Mouse (Mus musculus): ENCODE results near the gene Fam131a.
A peak's percentile ranks its signal among the peaks of the same experiment; 100 is the strongest.

Gene Fam131a

GRCm38 (mm10) chr16:20695622-20696323 is 2.7 kb downstream of the Fam131a start:
- DNase-seq (ENCODE audit: low spot score in 2 of 2) = peak; percentile 97 to 98

- no peak for DNase-seq (ENCODE audit: low spot score in 2 of 2)
These were observed 6.2 kb downstream of the Fam131a start for GRCm38 (mm10) chr16:20699266-20699665.

GRCm38 (mm10) chr16:20700036-20700435 is 7.0 kb downstream of the Fam131a start:
- DNase-seq (ENCODE audit: low spot score in 2 of 2) = no peak

GRCm38 (mm10) chr16:20701316-20701715 is 8.3 kb downstream of the Fam131a start:
- DNase-seq (ENCODE audit: low spot score in 2 of 2) = no peak

GRCm38 (mm10) chr16:20701729-20702521 is 8.9 kb downstream of the Fam131a start:
- no peak for DNase-seq (ENCODE audit: low spot score in 2 of 2)

- DNase-seq (ENCODE audit: low spot score in 2 of 2) = peak in 1 of 2 experiments; percentile 77
These were observed 9.5 kb downstream of the Fam131a start for GRCm38 (mm10) chr16:20702522-20702893.

GRCm38 (mm10) chr16:20703071-20703470 is 10.0 kb downstream of the Fam131a start:
- peak in 1 of 2 experiments; percentile 20 for DNase-seq (ENCODE audit: low spot score in 2 of 2)

GRCm38 (mm10) chr16:20703699-20704400 is 10.8 kb downstream of the Fam131a start:
- DNase-seq (ENCODE audit: low spot score in 2 of 2) = no peak

- peak in 1 of 2 experiments; percentile 14 for DNase-seq (ENCODE audit: low spot score in 2 of 2)
These were observed 12.7 kb downstream of the Fam131a start for GRCm38 (mm10) chr16:20705786-20706185.

GRCm38 (mm10) chr16:20706407-20707055 is 13.5 kb downstream of the Fam131a start:
- peak in 1 of 2 experiments; percentile 19 for DNase-seq (ENCODE audit: low spot score in 2 of 2)

- peak in 1 of 2 experiments; percentile 10 for DNase-seq (ENCODE audit: low spot score in 2 of 2)
These were observed 15.3 kb downstream of the Fam131a start for GRCm38 (mm10) chr16:20708220-20708938.

- peak in 1 of 2 experiments; percentile 39 for DNase-seq (ENCODE audit: low spot score in 2 of 2)
These were observed 16.1 kb downstream of the Fam131a start for GRCm38 (mm10) chr16:20708939-20709734.

- no peak for DNase-seq (ENCODE audit: low spot score in 2 of 2)
These were observed 17.3 kb downstream of the Fam131a start for GRCm38 (mm10) chr16:20710370-20710769.

GRCm38 (mm10) chr16:20710810-20711209 is 17.8 kb downstream of the Fam131a start:
- DNase-seq (ENCODE audit: low spot score in 2 of 2) = no peak

GRCm38 (mm10) chr16:20712190-20712589 is 19.1 kb downstream of the Fam131a start:
- no peak for DNase-seq (ENCODE audit: low spot score in 2 of 2)

- DNase-seq (ENCODE audit: low spot score in 2 of 2) = no peak
These were observed 19.8 kb downstream of the Fam131a start for GRCm38 (mm10) chr16:20712889-20713288.

- DNase-seq (ENCODE audit: low spot score in 2 of 2) = no peak
These were observed 21.5 kb downstream of the Fam131a start for GRCm38 (mm10) chr16:20714307-20715080.

GRCm38 (mm10) chr16:20715161-20715560 is 22.1 kb downstream of the Fam131a start:
- peak in 1 of 2 experiments; percentile 14 for DNase-seq (ENCODE audit: low spot score in 2 of 2)

GRCm38 (mm10) chr16:20715566-20715965 is 22.5 kb downstream of the Fam131a start:
- peak in 1 of 2 experiments; percentile 8 for DNase-seq (ENCODE audit: low spot score in 2 of 2)

Data from frontal cortex, postnatal 14 days (tissue).